16 mouse cellular contexts compared by ENCODE assay signal in genomic region chr4:134733371-134733770, GRCm38 (mm10). TPM values are rescaled to one million over a fixed set of nuclear protein-coding genes. Genes with fewer than 3 reads are reported as not detected.
DNase-seq lines count a peak whose midpoint lies in the region; ATAC-seq and TF ChIP-seq lines count a peak whose summit lies in the region.
"Had no signal": no experiment of that assay in that cellular context is flagged by ENCODE, and none has a peak within 500 bp of the region (broad histone marks: within the 10 kb centered on the region; RNA-seq: fewer than 3 reads in every experiment).

No protein-coding gene starts in this region.

- H3K27me3 ChIP-seq in intestine, embryonic 14.5 days (replicated peaks; ENCODE audit: control insufficient read depth, insufficient read depth, low read length) = no peaks in the 10 kb centered on the region
- no peaks in the 10 kb centered on the region for H3K27me3 ChIP-seq in intestine, postnatal 0 days (replicated peaks; ENCODE audit: control insufficient read depth, insufficient read depth, low read length)
- peaks cover 4% of the 10 kb centered on the region for H3K27me3 ChIP-seq in CH12.LX (replicated peaks)
- H3K27me3 ChIP-seq in embryonic facial prominence, embryonic 15.5 days = no peaks in the 10 kb centered on the region
- peaks cover 3% of the 10 kb centered on the region; the same call in 1 of the 2 replicates for H3K27me3 ChIP-seq in liver, embryonic 15.5 days
- H3K27me3 ChIP-seq in midbrain, postnatal 0 days (ENCODE audit: insufficient read depth, low read length) = no peaks in the 10 kb centered on the region
- H3K27me3 ChIP-seq: hindbrain, embryonic 15.5 days had no signal

- no peaks in the 10 kb centered on the region for H3K36me3 ChIP-seq in intestine, embryonic 14.5 days (ENCODE audit: control insufficient read depth, insufficient read depth, low read length)
- no peaks in the 10 kb centered on the region for H3K36me3 ChIP-seq in intestine, postnatal 0 days (ENCODE audit: control insufficient read depth, insufficient read depth)
- H3K36me3 ChIP-seq in CH12.LX (replicated peaks in 1 of 2; ENCODE audit: control insufficient read depth in 1 of 2, insufficient read depth in 1 of 2, low read length in 1 of 2) = no peaks in the 10 kb centered on the region
- H3K36me3 ChIP-seq in embryonic facial prominence, embryonic 15.5 days = no peaks in the 10 kb centered on the region
- no peaks in the 10 kb centered on the region for H3K36me3 ChIP-seq in liver, embryonic 15.5 days (replicated peaks)
- H3K36me3 ChIP-seq in midbrain, postnatal 0 days (ENCODE audit: insufficient read depth, low read length) = no peaks in the 10 kb centered on the region
- H3K36me3 ChIP-seq: hindbrain, embryonic 15.5 days had no signal

- H3K4me3 ChIP-seq in intestine, embryonic 14.5 days (ENCODE audit: low read depth, low read length) = no peak overlapping the region
- no peak overlapping the region for H3K4me3 ChIP-seq in intestine, postnatal 0 days (ENCODE audit: low read depth, low read length)
- H3K4me3 ChIP-seq in CH12.LX (replicated peaks in 1 of 3; ENCODE audit: low read depth in 2 of 3, low read length in 2 of 3, poor library complexity in 1 of 3) = no peak overlapping the region
- no peak overlapping the region for H3K4me3 ChIP-seq in embryonic facial prominence, embryonic 15.5 days (replicated peaks)
- H3K4me3 ChIP-seq in liver, embryonic 15.5 days (replicated peaks) = no peak overlapping the region
- H3K4me3 ChIP-seq in midbrain, postnatal 0 days (ENCODE audit: low read depth, low read length) = no peak overlapping the region
- H3K4me3 ChIP-seq: forebrain, embryonic 13.5 days; hindbrain, embryonic 15.5 days had no signal

- WGBS in intestine, embryonic 14.5 days = 65% methylated on average over 9 of the region's 9 CpGs
- 62% methylated on average over 9 of the region's 9 CpGs for WGBS in intestine, postnatal 0 days
- WGBS in embryonic facial prominence, embryonic 15.5 days = 37% methylated on average over 9 of the region's 9 CpGs
- 60% methylated on average over 9 of the region's 9 CpGs for WGBS in liver, embryonic 15.5 days (ENCODE audit: insufficient replicate concordance)
- 47% methylated on average over 9 of the region's 9 CpGs for WGBS in midbrain, postnatal 0 days

- no peak overlapping the region for H3K4me2 ChIP-seq in intestine, embryonic 14.5 days (ENCODE audit: low read length)
- no peak overlapping the region for H3K4me2 ChIP-seq in intestine, postnatal 0 days (replicated peaks; ENCODE audit: low read depth)
- peak overlapping the region; percentile 7 for H3K4me2 ChIP-seq in CH12.LX (ENCODE audit: insufficient read depth, low read depth, poor library complexity, severe bottlenecking)
- no peak overlapping the region for H3K4me2 ChIP-seq in embryonic facial prominence, embryonic 15.5 days (replicated peaks)
- H3K4me2 ChIP-seq in liver, embryonic 15.5 days = peak overlapping the region; percentile 63; the same call in 1 of the 2 replicates
- no peak overlapping the region for H3K4me2 ChIP-seq in midbrain, postnatal 0 days (ENCODE audit: low read depth, low read length, poor library complexity, severe bottlenecking)
- H3K4me2 ChIP-seq: forebrain, embryonic 13.5 days; hindbrain, embryonic 15.5 days; midbrain, embryonic 11.5 days had no signal

- TF ChIP-seq EP300 in CH12.LX (IDR thresholded peaks at IDR 0.05; ENCODE audit: low read length) = no peak

- no peak for DNase-seq in intestine, embryonic 14.5 days (ENCODE audit: low spot score)
- no peak for DNase-seq in CH12.LX (ENCODE audit: extremely low read depth)
- DNase-seq in thymus, adult 18-20 months = no peak
- no peak for DNase-seq in midbrain, postnatal 0 days (ENCODE audit: low spot score)
- no peak for DNase-seq in embryo, embryonic 9.5 days (ENCODE audit: extremely low spot score)
- DNase-seq: cerebellum, adult 9-11 months; kidney, adult 11 months; left cerebral cortex, postnatal 4 days; right cerebral cortex, postnatal 14 days had no signal

- H3K4me1 ChIP-seq in intestine, embryonic 14.5 days (replicated peaks; ENCODE audit: control insufficient read depth, insufficient read depth, low read length) = peaks cover 21% of the 10 kb centered on the region
- peaks cover 11% of the 10 kb centered on the region for H3K4me1 ChIP-seq in intestine, postnatal 0 days (replicated peaks; ENCODE audit: control insufficient read depth, insufficient read depth, low read length)
- H3K4me1 ChIP-seq in CH12.LX (ENCODE audit: control insufficient read depth in 1 of 2, insufficient read depth in 2 of 2) = peaks cover 0 to 17% of the 10 kb centered on the region in 2 experiments; a peak in 2 of 4 replicates
- H3K4me1 ChIP-seq in embryonic facial prominence, embryonic 15.5 days = peaks cover 78% of the 10 kb centered on the region
- peaks cover 44% of the 10 kb centered on the region for H3K4me1 ChIP-seq in liver, embryonic 15.5 days (replicated peaks)
- no peaks in the 10 kb centered on the region for H3K4me1 ChIP-seq in midbrain, postnatal 0 days (ENCODE audit: insufficient read depth, low read length)

- no peak overlapping the region for H3K9ac ChIP-seq in intestine, embryonic 14.5 days (ENCODE audit: low read length)
- no peak overlapping the region for H3K9ac ChIP-seq in intestine, postnatal 0 days (ENCODE audit: low read depth, low read length)
- H3K9ac ChIP-seq in CH12.LX (ENCODE audit: insufficient read depth, low read depth) = no peak overlapping the region
- H3K9ac ChIP-seq in embryonic facial prominence, embryonic 15.5 days = no peak overlapping the region
- H3K9ac ChIP-seq in liver, embryonic 15.5 days = no peak overlapping the region
- H3K9ac ChIP-seq in midbrain, postnatal 0 days (replicated peaks; ENCODE audit: low read length, poor library complexity, severe bottlenecking) = no peak overlapping the region
- H3K9ac ChIP-seq: forebrain, embryonic 13.5 days; hindbrain, embryonic 15.5 days had no signal

- no peak for ATAC-seq in intestine, embryonic 14.5 days (replicated peaks; ENCODE audit: low FRiP score, low TSS enrichment, low read depth)
- ATAC-seq in intestine, postnatal 0 days = no peak
- ATAC-seq in embryonic facial prominence, embryonic 15.5 days (ENCODE audit: insufficient number of reproducible peaks, low FRiP score, low TSS enrichment, low read depth) = no peak
- no peak for ATAC-seq in liver, embryonic 15.5 days (ENCODE audit: insufficient read depth)
- ATAC-seq in midbrain, postnatal 0 days (ENCODE audit: low FRiP score) = no peak

- TF ChIP-seq CTCF in intestine, postnatal 0 days (IDR thresholded peaks at IDR 0.05; ENCODE audit: low read depth) = no peak
- TF ChIP-seq CTCF in CH12.LX (conservative IDR thresholded peaks at IDR 0.05 in 1 of 2, IDR thresholded peaks at IDR 0.05 in 1 of 2; ENCODE audit: low read depth in 2 of 2, low read length in 2 of 2) = no peak
- TF ChIP-seq CTCF in midbrain, postnatal 0 days (IDR thresholded peaks at IDR 0.05) = no peak

- no peak for TF ChIP-seq POLR2A in CH12.LX (IDR thresholded peaks at IDR 0.05; ENCODE audit: low read depth, low read length)

- no peak for TF ChIP-seq RAD21 in CH12.LX (IDR thresholded peaks at IDR 0.05; ENCODE audit: low read depth, low read length)

- dilution Hi-C loops in CH12.LX (cut with MboI; ENCODE audit: extremely low pct_ligation_motif_present, extremely low pct_unique_long_range_greater_than_20kb, low sequenced_read_pairs) = no loop called here

- H3K9me3 ChIP-seq in intestine, embryonic 14.5 days (ENCODE audit: control insufficient read depth, low read length) = no peaks in the 10 kb centered on the region
- H3K9me3 ChIP-seq in intestine, postnatal 0 days (ENCODE audit: control insufficient read depth) = no peaks in the 10 kb centered on the region
- no peaks in the 10 kb centered on the region for H3K9me3 ChIP-seq in CH12.LX (replicated peaks; ENCODE audit: low read length)
- no peaks in the 10 kb centered on the region for H3K9me3 ChIP-seq in embryonic facial prominence, embryonic 15.5 days (replicated peaks)
- no peaks in the 10 kb centered on the region for H3K9me3 ChIP-seq in liver, embryonic 15.5 days (replicated peaks)
- H3K9me3 ChIP-seq in midbrain, postnatal 0 days (ENCODE audit: low read length) = no peaks in the 10 kb centered on the region
- H3K9me3 ChIP-seq: forebrain, embryonic 13.5 days; hindbrain, embryonic 15.5 days had no signal

- 0 out of 2 replicates have a peak overlapping the region, but pooled peaks have one; percentile 14 for H3K27ac ChIP-seq in intestine, embryonic 14.5 days (ENCODE audit: low read depth)
- H3K27ac ChIP-seq in intestine, postnatal 0 days (ENCODE audit: low read depth, low read length) = no peak overlapping the region
- no peak overlapping the region for H3K27ac ChIP-seq in CH12.LX (ENCODE audit: insufficient read depth, low read depth)
- peak overlapping the region; percentile 82; the same call in 1 of the 2 replicates for H3K27ac ChIP-seq in embryonic facial prominence, embryonic 15.5 days (replicated peaks)
- no peak overlapping the region for H3K27ac ChIP-seq in liver, embryonic 15.5 days (replicated peaks)
- no peak overlapping the region for H3K27ac ChIP-seq in midbrain, postnatal 0 days (ENCODE audit: low read depth, low read length)
- H3K27ac ChIP-seq: forebrain, embryonic 13.5 days; hindbrain, embryonic 15.5 days; kidney, postnatal 0 days had no signal

- in situ Hi-C loops in CH12.LX (cut with MboI; ENCODE audit: low pct_ligation_motif_present, low pct_unique_long_range_greater_than_20kb, low sequenced_read_pairs) = no loop called here

- H3K79me2 ChIP-seq in CH12.LX (replicated peaks; ENCODE audit: control insufficient read depth, extremely low read depth, insufficient read depth, poor library complexity, severe bottlenecking) = no peaks in the 10 kb centered on the region

RNA-seq across cellular contexts. Expression of gene Man1c1, which starts 29.3 kb away (rescaled TPM):
- 2.2 and 3.6 TPM in 2 replicates for polyA plus RNA-seq in intestine, embryonic 14.5 days (2014; fragmentation: Nextera tagmentation; extraction: Ambion mirVana)
- polyA plus RNA-seq in intestine, postnatal 0 days (2015; fragmentation: Nextera tagmentation; extraction: Ambion mirVana) = 1.7 TPM in 2 replicates
- total RNA-seq in CH12.LX (2012; rRNA removed) (0.04 TPM in 2 replicates), CH12.LX (2014; rRNA removed) (0.09 and 0.20 TPM in 2 replicates)
- 0.42 and 0.44 TPM in 2 replicates for polyA plus RNA-seq in CH12.LX (2012; ENCODE audit: insufficient read length, low read depth)
- polyA plus RNA-seq in embryonic facial prominence, embryonic 15.5 days (2015; fragmentation: Nextera tagmentation; extraction: Ambion mirVana) = 5.0 and 5.6 TPM in 2 replicates
- 1.4 and 2.0 TPM in 2 replicates for polyA plus RNA-seq in liver, embryonic 15.5 days (2015; fragmentation: Nextera tagmentation; extraction: Ambion mirVana)
- total RNA-seq in midbrain, postnatal 0 days (2014; rRNA removed) = 17.1 and 28.7 TPM in 2 replicates
- polyA plus RNA-seq in midbrain, postnatal 0 days (2015; fragmentation: Nextera tagmentation; extraction: Ambion mirVana) = 2.7 and 3.4 TPM in 2 replicates

RNA-seq across cellular contexts. Expression of gene Ldlrap1, which starts 34.5 kb away (rescaled TPM):
- 15.0 and 16.6 TPM in 2 replicates for polyA plus RNA-seq in intestine, embryonic 14.5 days (2014; fragmentation: Nextera tagmentation; extraction: Ambion mirVana)
- polyA plus RNA-seq in intestine, postnatal 0 days (2015; fragmentation: Nextera tagmentation; extraction: Ambion mirVana) = 18.0 and 18.1 TPM in 2 replicates
- total RNA-seq in CH12.LX (2012; rRNA removed) = 2.2 and 2.4 TPM in 2 replicates
- 1.1 and 1.4 TPM in 2 replicates for total RNA-seq in CH12.LX (2014; rRNA removed)
- 2.2 and 3.7 TPM in 2 replicates for polyA plus RNA-seq in CH12.LX (2012; ENCODE audit: insufficient read length, low read depth)
- 36.7 and 37.6 TPM in 2 replicates for polyA plus RNA-seq in embryonic facial prominence, embryonic 15.5 days (2015; fragmentation: Nextera tagmentation; extraction: Ambion mirVana)
- polyA plus RNA-seq in liver, embryonic 15.5 days (2015; fragmentation: Nextera tagmentation; extraction: Ambion mirVana) = 21.8 and 22.4 TPM in 2 replicates
- total RNA-seq in midbrain, postnatal 0 days (2014; rRNA removed) = 1.9 and 3.1 TPM in 2 replicates
- polyA plus RNA-seq in midbrain, postnatal 0 days (2015; fragmentation: Nextera tagmentation; extraction: Ambion mirVana) = 1.9 and 2.5 TPM in 2 replicates

Comparison
In these comparisons a context has a peak if more than half of its experiments do, and no peak if none do; other contexts are left out.
1. H3K27ac ChIP-seq: peak in intestine, embryonic 14.5 days (single experiment) and embryonic facial prominence, embryonic 15.5 days (single experiment); none in intestine, postnatal 0 days (single experiment), CH12.LX (single experiment), liver, embryonic 15.5 days (single experiment) and midbrain, postnatal 0 days (single experiment).
2. H3K4me2 ChIP-seq: peak in CH12.LX (single experiment) and liver, embryonic 15.5 days (single experiment); none in intestine, embryonic 14.5 days (single experiment), intestine, postnatal 0 days (single experiment), embryonic facial prominence, embryonic 15.5 days (single experiment) and midbrain, postnatal 0 days (single experiment).